Mouse (Mus musculus): ENCODE data around the gene Ceacam16. TPM values are rescaled to one million over a fixed set of nuclear protein-coding genes. Genes with fewer than 3 reads are reported as not detected.

Gene Ceacam16
- total and polyA plus RNA-seq, 3 experiments: 0.12 to 0.18 TPM; not detected in 1

DNA sequence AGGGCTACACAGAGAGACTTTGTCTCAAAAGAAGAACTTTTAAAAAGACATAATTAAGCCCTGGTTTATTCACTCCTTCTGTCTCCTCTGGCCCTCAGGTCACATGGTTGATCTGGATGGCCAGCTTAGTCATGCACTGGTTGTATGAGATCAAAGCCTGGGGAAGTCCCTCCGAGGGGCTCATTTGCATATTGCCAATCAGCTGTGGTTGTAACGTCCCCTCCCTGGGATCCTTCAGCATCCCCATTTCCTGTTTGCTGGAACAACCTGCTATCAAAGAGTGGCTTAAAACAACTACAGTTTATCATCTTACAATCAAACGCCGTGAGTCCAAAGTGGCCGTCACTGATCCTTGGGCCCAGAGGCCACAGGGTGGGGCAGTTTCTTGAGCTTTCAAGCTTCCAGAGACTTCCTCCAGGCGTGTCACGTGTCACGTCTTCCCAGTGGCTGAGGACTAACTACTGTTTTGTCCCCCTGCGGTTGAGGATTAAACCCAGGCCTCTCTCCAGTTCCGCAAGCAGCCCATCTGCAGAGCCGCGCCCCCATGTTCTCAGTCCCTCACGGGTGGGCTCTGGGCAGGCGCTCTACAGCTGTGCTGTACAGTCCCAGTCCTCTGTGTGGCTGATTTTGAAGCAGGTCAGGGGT is 15.8 kb upstream of the Ceacam16 start (continued):
- TF ChIP-seq TBP (IDR thresholded peaks at IDR 0.05; ENCODE audit: low read depth, low read length) (peak; percentile 98), GATA1 (IDR thresholded peaks at IDR 0.05; ENCODE audit: low read depth, low read length) (0 out of 2 replicates have a peak, but pooled peaks have one; percentile 19), NRF1 (IDR thresholded peaks at IDR 0.05; ENCODE audit: insufficient read depth, low read depth, low read length, poor library complexity, severe bottlenecking) (no peak)

DNA sequence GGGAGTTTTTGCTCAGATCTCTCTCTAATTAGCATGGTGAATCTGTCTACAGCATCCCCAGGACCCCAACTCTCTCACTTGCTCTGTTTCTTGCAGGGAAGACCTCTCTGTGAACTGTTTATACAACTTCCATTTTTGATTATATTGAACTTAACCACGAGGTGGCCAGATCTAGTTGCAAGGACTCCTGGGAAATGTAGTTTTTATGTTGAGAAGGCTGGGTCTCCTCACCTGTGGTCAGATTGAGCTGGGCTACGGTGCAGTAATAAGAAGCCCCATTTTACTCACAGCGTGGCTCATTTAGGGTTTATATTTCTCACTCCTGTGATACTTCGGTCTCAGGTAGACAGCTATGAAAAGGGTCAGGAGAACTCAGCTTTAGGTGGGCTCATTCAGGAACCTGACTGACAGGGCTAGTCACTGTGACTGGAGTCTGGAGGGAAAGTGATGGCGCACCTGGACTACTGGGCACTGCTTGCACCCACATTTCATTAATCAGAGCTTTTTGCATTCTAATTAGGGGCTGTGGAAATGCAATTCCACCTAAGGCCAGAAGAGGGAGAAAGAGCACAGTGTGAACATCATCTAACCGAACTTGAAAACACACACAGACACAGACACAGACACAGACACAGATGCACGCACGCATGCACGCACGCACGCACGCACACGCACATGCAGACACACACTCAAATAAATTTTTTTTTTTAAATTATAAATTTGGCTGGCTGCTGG is 15.0 kb upstream of the Ceacam16 start:
- Histone ChIP-seq H3K4me1 (ENCODE audit: control insufficient read depth in 1 of 2, insufficient read depth in 2 of 2, low read length in 2 of 2) (peaks cover 0 to 11% of the 10 kb centered on the region in 2 experiments; a peak in 3 of 4 replicates), H3K9ac (ENCODE audit: control insufficient read depth, low read depth, low read length, poor library complexity, severe bottlenecking) (peak overlapping the region; percentile 57), H3K27me3 (ENCODE audit: control insufficient read depth in 1 of 2, insufficient read depth in 2 of 2, low read length in 2 of 2) (no peaks in the 10 kb centered on the region), H3K79me2 (ENCODE audit: control insufficient read depth, insufficient read depth, low read length, poor library complexity) (no peaks in the 10 kb centered on the region), H3K4me3 (ENCODE audit: control insufficient read depth in 1 of 2, insufficient read depth in 1 of 2, low read depth in 2 of 2, low read length in 2 of 2) (peak overlapping the region; percentile 30 to 35; a peak in 3 of 4 replicates), H3K36me3 (ENCODE audit: control insufficient read depth in 1 of 2, insufficient read depth in 2 of 2, low read length in 2 of 2) (peaks cover 0 to 14% of the 10 kb centered on the region in 2 experiments; a peak in 2 of 4 replicates), H3K9me3 (replicated peaks; ENCODE audit: insufficient read depth, low read length) (no peaks in the 10 kb centered on the region), H3K27ac (ENCODE audit: control insufficient read depth, low read depth, low read length) (peak overlapping the region; percentile 52)
- peak; percentile 85 for DNase-seq (ENCODE audit: low read depth, low spot score)
- no peak; the same call in 1 of the 2 replicates for TF ChIP-seq SIN3A (IDR thresholded peaks at IDR 0.05; ENCODE audit: low read length)
- TF ChIP-seq UBTF (IDR thresholded peaks at IDR 0.05; ENCODE audit: borderline replicate concordance, insufficient read depth, low read depth, low read length): no peak
- TF ChIP-seq BHLHE40 (IDR thresholded peaks at IDR 0.05; ENCODE audit: borderline replicate concordance, low read depth, low read length): no peak
- no peak for TF ChIP-seq TBP (IDR thresholded peaks at IDR 0.05; ENCODE audit: low read depth, low read length)
- TF ChIP-seq TAL1 (IDR thresholded peaks at IDR 0.05; ENCODE audit: low read length): no peak
- no peak for TF ChIP-seq MEF2A (IDR thresholded peaks at IDR 0.05; ENCODE audit: extremely low read depth, insufficient replicate concordance, low read depth, low read length, poor library complexity, severe bottlenecking)
- peak; percentile 68 for TF ChIP-seq KAT2A (conservative IDR thresholded peaks at IDR 0.05; ENCODE audit: low read depth, low read length)
- no peak for TF ChIP-seq E2F4 (IDR thresholded peaks at IDR 0.05; ENCODE audit: borderline replicate concordance, low read depth, low read length)
- TF ChIP-seq ETS1 (IDR thresholded peaks at IDR 0.05; ENCODE audit: low read depth, low read length): no peak
- TF ChIP-seq ELF1 (IDR thresholded peaks at IDR 0.05; ENCODE audit: low read depth, low read length): no peak
- TF ChIP-seq MAZ (IDR thresholded peaks at IDR 0.05; ENCODE audit: low read depth, low read length): no peak
- TF ChIP-seq USF1 (IDR thresholded peaks at IDR 0.05; ENCODE audit: low read depth, low read length): peak; percentile 84
- TF ChIP-seq RCOR1 (IDR thresholded peaks at IDR 0.05; ENCODE audit: low read depth, low read length): no peak
- TF ChIP-seq SMC3 (IDR thresholded peaks at IDR 0.05; ENCODE audit: low read depth, low read length): peak; percentile 54
- TF ChIP-seq JUND (IDR thresholded peaks at IDR 0.05; ENCODE audit: low read depth, low read length): no peak
- peak; percentile 52 for TF ChIP-seq RAD21 (IDR thresholded peaks at IDR 0.05; ENCODE audit: low read depth, low read length)
- TF ChIP-seq GATA1 (IDR thresholded peaks at IDR 0.05; ENCODE audit: low read depth, low read length): no peak
- no peak for TF ChIP-seq POLR2AphosphoS2 (IDR thresholded peaks at IDR 0.05; ENCODE audit: low read length)
- TF ChIP-seq MXI1 (IDR thresholded peaks at IDR 0.05; ENCODE audit: low read depth, low read length): peak; percentile 62
- TF ChIP-seq ZC3H11A (IDR thresholded peaks at IDR 0.05; ENCODE audit: low read depth, low read length): peak; percentile 31; the same call in 1 of the 2 replicates
- peak; percentile 66 for TF ChIP-seq MAX (IDR thresholded peaks at IDR 0.05; ENCODE audit: low read length)
- no peak for TF ChIP-seq CHD2 (IDR thresholded peaks at IDR 0.05; ENCODE audit: low read length)
- TF ChIP-seq ZMIZ1 (IDR thresholded peaks at IDR 0.05; ENCODE audit: low read depth, low read length): no peak
- no peak for TF ChIP-seq MYB (IDR thresholded peaks at IDR 0.05; ENCODE audit: low read depth, low read length)
- TF ChIP-seq TCF12 (IDR thresholded peaks at IDR 0.05; ENCODE audit: low read depth, low read length): no peak
- no peak for TF ChIP-seq GABPA (IDR thresholded peaks at IDR 0.05; ENCODE audit: low read depth, low read length)
- no peak for TF ChIP-seq POLR2AphosphoS5 (IDR thresholded peaks at IDR 0.05; ENCODE audit: borderline replicate concordance, low read depth, low read length)
- TF ChIP-seq ZNF384 (IDR thresholded peaks at IDR 0.05; ENCODE audit: low read depth, low read length): peak; percentile 45; the same call in 1 of the 2 replicates
- TF ChIP-seq ZKSCAN1 (IDR thresholded peaks at IDR 0.05; ENCODE audit: low read depth, low read length): no peak
- TF ChIP-seq NRF1 (IDR thresholded peaks at IDR 0.05; ENCODE audit: insufficient read depth, low read depth, low read length, poor library complexity, severe bottlenecking): 0 out of 2 replicates have a peak, but pooled peaks have one; percentile 43
- peak; percentile 96 for TF ChIP-seq HCFC1 (IDR thresholded peaks at IDR 0.05; ENCODE audit: low read depth, low read length)
- TF ChIP-seq EP300 (IDR thresholded peaks at IDR 0.05; ENCODE audit: low read depth in 1 of 2, low read length in 2 of 2): peak in 1 of 2 experiments; percentile 3; a peak in 1 of 4 replicates
